Mouse (Mus musculus): ENCODE data around the gene Tut1. TPM values are rescaled to one million over a fixed set of nuclear protein-coding genes. Genes with fewer than 3 reads are reported as not detected.

Gene Tut1
- polyA plus RNA-seq, 1 experiment from 2014 or later = 33.6 TPM

Other genes starting within 250 kb of the Tut1 start
- 186 TPM in 2 replicates for gene Slc3a2, start 230.5 kb upstream of the Tut1 start, polyA plus RNA-seq (2015; fragmentation: Nextera tagmentation; extraction: Ambion mirVana)
- 90.6 and 109 TPM in 2 replicates for gene Wdr74, start 218.0 kb upstream of the Tut1 start, polyA plus RNA-seq (2015; fragmentation: Nextera tagmentation; extraction: Ambion mirVana)
- gene 1700092M07Rik, start 213.1 kb upstream of the Tut1 start, polyA plus RNA-seq (2015; fragmentation: Nextera tagmentation; extraction: Ambion mirVana) = 2.5 and 2.8 TPM in 2 replicates
- gene Stx5a, start 212.4 kb upstream of the Tut1 start, polyA plus RNA-seq (2015; fragmentation: Nextera tagmentation; extraction: Ambion mirVana) = 129 and 136 TPM in 2 replicates
- gene Nxf1, start 196.8 kb upstream of the Tut1 start, polyA plus RNA-seq (2015; fragmentation: Nextera tagmentation; extraction: Ambion mirVana) = 200 and 218 TPM in 2 replicates
- gene Tmem223, start 182.9 kb upstream of the Tut1 start, polyA plus RNA-seq (2015; fragmentation: Nextera tagmentation; extraction: Ambion mirVana) = 230 and 247 TPM in 2 replicates
- gene Tmem179b, start 179.4 kb upstream of the Tut1 start, polyA plus RNA-seq (2015; fragmentation: Nextera tagmentation; extraction: Ambion mirVana) = 27.0 and 29.1 TPM in 2 replicates
- 30.8 and 32.2 TPM in 2 replicates for gene Taf6l, start 167.4 kb upstream of the Tut1 start, polyA plus RNA-seq (2015; fragmentation: Nextera tagmentation; extraction: Ambion mirVana)
- gene Polr2g, start 155.3 kb upstream of the Tut1 start, polyA plus RNA-seq (2015; fragmentation: Nextera tagmentation; extraction: Ambion mirVana) = 160 and 164 TPM in 2 replicates
- gene Zbtb3, start 151.3 kb upstream of the Tut1 start, polyA plus RNA-seq (2015; fragmentation: Nextera tagmentation; extraction: Ambion mirVana) = 8.9 and 9.6 TPM in 2 replicates
- 71.1 and 72.1 TPM in 2 replicates for gene Ttc9c, start 134.5 kb upstream of the Tut1 start, polyA plus RNA-seq (2015; fragmentation: Nextera tagmentation; extraction: Ambion mirVana)
- 5.1 and 5.5 TPM in 2 replicates for gene Hnrnpul2, start 133.8 kb upstream of the Tut1 start, polyA plus RNA-seq (2015; fragmentation: Nextera tagmentation; extraction: Ambion mirVana)
- not detected in 2 replicates for gene AC129217.1, start 124.1 kb upstream of the Tut1 start, polyA plus RNA-seq (2015; fragmentation: Nextera tagmentation; extraction: Ambion mirVana)
- gene Bscl2, start 116.4 kb upstream of the Tut1 start, polyA plus RNA-seq (2015; fragmentation: Nextera tagmentation; extraction: Ambion mirVana) = 88.3 and 98.7 TPM in 2 replicates
- gene Gng3, start 114.7 kb upstream of the Tut1 start, polyA plus RNA-seq (2015; fragmentation: Nextera tagmentation; extraction: Ambion mirVana) = 258 and 306 TPM in 2 replicates
- gene Lrrn4cl, start 103.1 kb upstream of the Tut1 start, polyA plus RNA-seq (2015; fragmentation: Nextera tagmentation; extraction: Ambion mirVana) = 0.45 and 0.57 TPM in 2 replicates
- 172 and 173 TPM in 2 replicates for gene Ubxn1, start 82.4 kb upstream of the Tut1 start, polyA plus RNA-seq (2015; fragmentation: Nextera tagmentation; extraction: Ambion mirVana)
- gene Uqcc3, start 72.9 kb upstream of the Tut1 start, polyA plus RNA-seq (2015; fragmentation: Nextera tagmentation; extraction: Ambion mirVana) = 49.7 and 53.5 TPM in 2 replicates
- gene Lbhd1, start 70.1 kb upstream of the Tut1 start, polyA plus RNA-seq (2015; fragmentation: Nextera tagmentation; extraction: Ambion mirVana) = 50.0 and 51.9 TPM in 2 replicates
- not detected in 2 replicates for gene Gm49403, start 69.9 kb upstream of the Tut1 start, polyA plus RNA-seq (2015; fragmentation: Nextera tagmentation; extraction: Ambion mirVana)
- 49.9 and 50.6 TPM in 2 replicates for gene 1810009A15Rik, start 65.0 kb upstream of the Tut1 start, polyA plus RNA-seq (2015; fragmentation: Nextera tagmentation; extraction: Ambion mirVana)
- gene Gm49416, start 64.9 kb upstream of the Tut1 start, polyA plus RNA-seq (2015; fragmentation: Nextera tagmentation; extraction: Ambion mirVana) = 0.34 TPM in 1 of 2 replicates, not detected in the other
- gene Ints5, start 60.8 kb upstream of the Tut1 start, polyA plus RNA-seq (2015; fragmentation: Nextera tagmentation; extraction: Ambion mirVana) = 41.0 and 45.9 TPM in 2 replicates
- 91.7 and 95.1 TPM in 2 replicates for gene Ganab, start 55.8 kb upstream of the Tut1 start, polyA plus RNA-seq (2015; fragmentation: Nextera tagmentation; extraction: Ambion mirVana)
- gene B3gat3, start 33.5 kb upstream of the Tut1 start, polyA plus RNA-seq (2015; fragmentation: Nextera tagmentation; extraction: Ambion mirVana) = 67.3 and 75.9 TPM in 2 replicates
- 1.7 and 1.8 TPM in 2 replicates for gene Rom1, start 24.5 kb upstream of the Tut1 start, polyA plus RNA-seq (2015; fragmentation: Nextera tagmentation; extraction: Ambion mirVana)
- gene Eml3, start 24.3 kb upstream of the Tut1 start, polyA plus RNA-seq (2015; fragmentation: Nextera tagmentation; extraction: Ambion mirVana) = 9.7 and 10.5 TPM in 2 replicates
- 175 and 186 TPM in 2 replicates for gene Mta2, start 12.0 kb upstream of the Tut1 start, polyA plus RNA-seq (2015; fragmentation: Nextera tagmentation; extraction: Ambion mirVana)
- gene Eef1g, start 13.2 kb downstream of the Tut1 start, polyA plus RNA-seq (2015; fragmentation: Nextera tagmentation; extraction: Ambion mirVana) = 346 and 348 TPM in 2 replicates
- gene Ahnak, start 35.4 kb downstream of the Tut1 start, polyA plus RNA-seq (2015; fragmentation: Nextera tagmentation; extraction: Ambion mirVana) = 2.2 and 3.4 TPM in 2 replicates
- gene Scgb1a1, start 134.1 kb downstream of the Tut1 start, polyA plus RNA-seq (2015; fragmentation: Nextera tagmentation; extraction: Ambion mirVana) = not detected in 2 replicates
- 31.7 and 39.8 TPM in 2 replicates for gene Asrgl1, start 181.8 kb downstream of the Tut1 start, polyA plus RNA-seq (2015; fragmentation: Nextera tagmentation; extraction: Ambion mirVana)